Mouse (Mus musculus) spleen, adult 2 months (tissue): ENCODE results near the gene Tagap1.
"Not testable (repeated sequence)": the region's sequence is repeated elsewhere in the genome, so short reads cannot be mapped to it uniquely, and the experiment has no call there.

Experiments
- CTCF ChIP-seq: fragments of 200-500 bp; IDR thresholded peaks from 2 replicates; pipeline ENCODE4 v1.5.1; 2011; ENCODE audit warnings: mild to moderate bottlenecking, inconsistent platforms; ENCODE audit not compliant: insufficient read depth, insufficient read length, insufficient replicate concordance; ENCODE audit errors: extremely low read depth
- POLR2A ChIP-seq: fragments of 200-500 bp; IDR thresholded peaks from 2 replicates; pipeline ENCODE4 v1.6.1; 2011; ENCODE audit warnings: low read depth, low read length, inconsistent platforms

GRCm38 (mm10) chr17:6971238-6971637 lies 10.3 kb upstream of the Tagap1 start:
- TF ChIP-seq CTCF, POLR2A: not testable (repeated sequence)
